Mouse (Mus musculus) MEL (cell line): ENCODE measurements at regions not wholly inside any gene's neighbourhood (a gene's known extent, or its start where the extent isn't known, plus 50 kb on each side); places are given as distances from the start of the nearest gene placed in this dataset.

Source experiments
- DNase-seq: peaks from one replicate; pipeline ENCODE4 v3.0.0; 2011; ENCODE audit warnings: low read depth, low spot score
- H3K27ac ChIP-seq: 2 replicates; pipeline ENCODE4 v1.5.1; 2012; ENCODE audit warnings: low read depth, mild to moderate bottlenecking, control low read depth, low read length, moderate library complexity; ENCODE audit not compliant: control insufficient read depth
- H3K27me3 ChIP-seq, 2 experiments: fragments of 150-350 bp in 1 of 2; sonication (generic) in 1 of 2; 2 replicates each; pipeline ENCODE4 v1.6.1; 2012; ENCODE audit warnings: low read length in 2 of 2, mild to moderate bottlenecking in 2 of 2, improper control_type of control experiment in 1 of 2, moderate library complexity in 1 of 2; ENCODE audit not compliant: insufficient read depth in 2 of 2, control insufficient read depth in 1 of 2
- H3K36me3 ChIP-seq, 2 experiments: 2 replicates each; pipeline ENCODE4 v1.6.1; 2012 to 2014; ENCODE audit warnings: low read length in 2 of 2, improper control_type of control experiment in 1 of 2, inconsistent platforms in 1 of 2, mild to moderate bottlenecking in 1 of 2; ENCODE audit not compliant: insufficient read depth in 2 of 2, control insufficient read depth in 1 of 2
- H3K4me1 ChIP-seq, 2 experiments: fragments of 150-350 bp in 1 of 2; sonication (generic) in 1 of 2; 2 replicates each; pipeline ENCODE4 v1.6.1; 2012; ENCODE audit warnings: low read length in 2 of 2, improper control_type of control experiment in 1 of 2, mild to moderate bottlenecking in 1 of 2; ENCODE audit not compliant: insufficient read depth in 2 of 2, control insufficient read depth in 1 of 2
- H3K4me3 ChIP-seq, 2 experiments: fragments of 150-350 bp in 1 of 2; sonication (generic) in 1 of 2; 2 replicates each; pipeline ENCODE4 v1.5.1; 2012; ENCODE audit warnings: low read depth in 2 of 2, low read length in 2 of 2, mild to moderate bottlenecking in 2 of 2, moderate library complexity in 2 of 2, control low read depth in 1 of 2, improper control_type of control experiment in 1 of 2; ENCODE audit not compliant: control insufficient read depth in 1 of 2, insufficient read depth in 1 of 2
- H3K79me2 ChIP-seq: 2 replicates; pipeline ENCODE4 v1.6.1; 2012; ENCODE audit warnings: mild to moderate bottlenecking, low read length, moderate library complexity; ENCODE audit not compliant: control insufficient read depth, poor library complexity, insufficient read depth
- H3K9ac ChIP-seq: 2 replicates; pipeline ENCODE4 v1.6.1; 2012; ENCODE audit warnings: low read depth, mild to moderate bottlenecking, control low read depth, low read length, moderate library complexity; ENCODE audit not compliant: control insufficient read depth, poor library complexity, severe bottlenecking
- H3K9me3 ChIP-seq: fragments of 150-350 bp; sonication (generic); replicated peaks from 2 replicates; pipeline ENCODE4 v1.6.1; 2012; ENCODE audit warnings: mild to moderate bottlenecking, low read length, improper control_type of control experiment, moderate library complexity; ENCODE audit not compliant: insufficient read depth
- BHLHE40 ChIP-seq: IDR thresholded peaks from 2 replicates; pipeline ENCODE4 v1.6.1; 2012; ENCODE audit warnings: low read depth, mild to moderate bottlenecking, inconsistent platforms, low read length, improper control_type of control experiment, borderline replicate concordance
- CHD2 ChIP-seq: IDR thresholded peaks from 2 replicates; pipeline ENCODE4 v1.6.1; 2011; ENCODE audit warnings: low read length, improper control_type of control experiment
- E2F4 ChIP-seq: IDR thresholded peaks from 2 replicates; pipeline ENCODE4 v1.6.1; 2011; ENCODE audit warnings: low read depth, low read length, improper control_type of control experiment, borderline replicate concordance
- EP300 ChIP-seq, 2 experiments: IDR thresholded peaks; 2 replicates each; pipeline ENCODE4 v1.6.1; 2011; ENCODE audit warnings: improper control_type of control experiment in 2 of 2, low read length in 2 of 2, low read depth in 1 of 2, mild to moderate bottlenecking in 1 of 2
- ETS1 ChIP-seq: IDR thresholded peaks from 2 replicates; pipeline ENCODE4 v1.6.1; 2012; ENCODE audit warnings: low read depth, mild to moderate bottlenecking, inconsistent platforms, low read length, improper control_type of control experiment, moderate library complexity
- GATA1 ChIP-seq: IDR thresholded peaks from 2 replicates; pipeline ENCODE4 v1.6.1; 2011; ENCODE audit warnings: low read depth, low read length, improper control_type of control experiment
- HCFC1 ChIP-seq: IDR thresholded peaks from 2 replicates; pipeline ENCODE4 v1.6.1; 2012; ENCODE audit warnings: low read depth, mild to moderate bottlenecking, inconsistent platforms, low read length, improper control_type of control experiment, moderate library complexity
- MAFK ChIP-seq: IDR thresholded peaks from 2 replicates; pipeline ENCODE4 v1.6.1; 2011; ENCODE audit warnings: low read depth, mild to moderate bottlenecking, low read length, improper control_type of control experiment, borderline replicate concordance
- MAZ ChIP-seq: IDR thresholded peaks from 2 replicates; pipeline ENCODE4 v1.6.1; 2012; ENCODE audit warnings: low read depth, mild to moderate bottlenecking, inconsistent platforms, low read length, improper control_type of control experiment
- MEF2A ChIP-seq: IDR thresholded peaks from 2 replicates; pipeline ENCODE4 v1.6.1; 2014; ENCODE audit warnings: low read depth, mild to moderate bottlenecking, inconsistent platforms, low read length, improper control_type of control experiment; ENCODE audit not compliant: poor library complexity, insufficient replicate concordance, severe bottlenecking; ENCODE audit errors: extremely low read depth
- MYC ChIP-seq: IDR thresholded peaks from 2 replicates; pipeline ENCODE4 v1.6.1; 2011; ENCODE audit warnings: low read depth, mild to moderate bottlenecking, low read length, improper control_type of control experiment, moderate library complexity
- NELFE ChIP-seq: IDR thresholded peaks from 2 replicates; pipeline ENCODE4 v1.6.1; 2011; ENCODE audit warnings: low read depth, low read length, improper control_type of control experiment
- RCOR1 ChIP-seq: IDR thresholded peaks from 2 replicates; pipeline ENCODE4 v1.6.1; 2012; ENCODE audit warnings: low read depth, mild to moderate bottlenecking, inconsistent platforms, low read length, improper control_type of control experiment
- USF1 ChIP-seq: IDR thresholded peaks from 2 replicates; pipeline ENCODE4 v1.6.1; 2014; ENCODE audit warnings: low read depth, mild to moderate bottlenecking, inconsistent platforms, low read length, improper control_type of control experiment, moderate library complexity
- ZMIZ1 ChIP-seq: IDR thresholded peaks from 2 replicates; pipeline ENCODE4 v1.6.1; 2012; ENCODE audit warnings: low read depth, mild to moderate bottlenecking, inconsistent platforms, low read length, improper control_type of control experiment, moderate library complexity
- ZNF384 ChIP-seq: IDR thresholded peaks from 2 replicates; pipeline ENCODE4 v1.6.1; 2012; ENCODE audit warnings: low read depth, mild to moderate bottlenecking, inconsistent platforms, low read length, improper control_type of control experiment

- TF ChIP-seq HCFC1 (no peak), ZMIZ1 (no peak), MAZ (no peak), MAFK (no peak), ZNF384 (no peak), MEF2A (no peak), USF1 (no peak), GATA1 (no peak), NELFE (no peak), MYC (no peak), RCOR1 (no peak), ETS1 (no peak)
- H3K9me3 ChIP-seq, result no peaks in the 10 kb centered on the region
- no peaks in the 10 kb centered on the region for H3K36me3 ChIP-seq
- H3K4me3 ChIP-seq, result no peak overlapping the region
- H3K79me2 ChIP-seq, result no peaks in the 10 kb centered on the region
- no peak overlapping the region for H3K27ac ChIP-seq
- DNase-seq, result no peak
- H3K4me1 ChIP-seq, result no peaks in the 10 kb centered on the region
- no peak overlapping the region for H3K9ac ChIP-seq
- no peaks in the 10 kb centered on the region for H3K27me3 ChIP-seq
Measured at GRCm38 (mm10) chr13:60015854-60016366, 161.3 kb downstream of the Gas1 start.

GRCm38 (mm10) chr13:60012046-60012813 lies 164.9 kb downstream of the Gas1 start:
- TF ChIP-seq ETS1, result no peak
- TF ChIP-seq MEF2A, result no peak
- no peak for TF ChIP-seq CHD2
- no peak for TF ChIP-seq EP300 (IDR thresholded peaks at IDR 0.05; ENCODE audit: low read depth in 1 of 2, low read length in 2 of 2)
- no peak for TF ChIP-seq ZNF384
- TF ChIP-seq E2F4, result no peak
- no peak for TF ChIP-seq BHLHE40
- TF ChIP-seq, all 39 proteins: peak for 0
- Histone ChIP-seq H3K9ac (no peak overlapping the region), H3K4me1 (no peaks in the 10 kb centered on the region), H3K9me3 (no peaks in the 10 kb centered on the region), H3K4me3 (no peak overlapping the region), H3K79me2 (no peaks in the 10 kb centered on the region), H3K27ac (no peak overlapping the region), H3K36me3 (no peaks in the 10 kb centered on the region), H3K27me3 (no peaks in the 10 kb centered on the region)
- no peak for DNase-seq
